In the genomic region with DNA sequence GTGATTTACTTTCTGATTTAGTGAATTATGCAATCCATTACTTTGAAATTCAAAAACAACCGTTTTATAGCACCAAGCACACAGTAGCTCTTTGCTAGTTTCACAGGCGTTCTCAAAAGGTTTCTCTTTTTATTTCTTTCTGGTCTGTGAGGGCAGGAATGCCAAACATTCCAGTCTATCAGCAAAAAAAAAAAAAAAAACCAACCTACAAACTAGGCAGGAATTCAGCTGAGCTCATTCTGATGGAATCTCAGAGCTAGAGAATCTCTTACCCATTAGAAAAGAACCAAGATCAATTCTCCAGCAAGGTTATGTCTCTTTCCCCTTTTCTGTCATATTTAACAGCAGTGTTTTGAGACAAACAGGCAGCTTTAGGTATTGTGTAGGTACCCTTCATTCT, we compare ENCODE assay signal across 17 mouse cellular contexts.
DNase-seq lines count a peak whose midpoint lies in the region; ATAC-seq and TF ChIP-seq lines count a peak whose summit lies in the region.
"Had no signal": no experiment of that assay in that cellular context is flagged by ENCODE, and none has a peak within 500 bp of the region (broad histone marks: within the 10 kb centered on the region; RNA-seq: fewer than 3 reads in every experiment).

No protein-coding gene starts in this region.

- ATAC-seq in heart, embryonic 11.5 days (replicated peaks; ENCODE audit: insufficient number of reproducible peaks, low FRiP score, low TSS enrichment) = no peak
- ATAC-seq in lung, postnatal 0 days = peak; percentile 30; the same call in 1 of the 2 replicates
- no peak for ATAC-seq in hindbrain, embryonic 11.5 days (ENCODE audit: low FRiP score)
- ATAC-seq: intestine, embryonic 15.5 days had no signal

- H3K4me2 ChIP-seq in heart, embryonic 11.5 days = peak overlapping the region; percentile 55
- H3K4me2 ChIP-seq in lung, postnatal 0 days (replicated peaks; ENCODE audit: low read depth, low read length) = no peak overlapping the region
- no peak overlapping the region for H3K4me2 ChIP-seq in hindbrain, embryonic 11.5 days (replicated peaks; ENCODE audit: low read depth, low read length)
- H3K4me2 ChIP-seq: embryonic facial prominence, embryonic 13.5 days; hindbrain, embryonic 13.5 days; intestine, embryonic 15.5 days; neural tube, embryonic 12.5 days had no signal

- WGBS in heart, embryonic 11.5 days (ENCODE audit: insufficient replicate concordance) = 12% methylated on average over 2 of the region's 2 CpGs
- WGBS in heart, adult 2 months = 15% methylated on average over 2 of the region's 2 CpGs
- 12% methylated on average over 2 of the region's 2 CpGs for WGBS in lung, postnatal 0 days
- 29% methylated on average over 2 of the region's 2 CpGs for WGBS in hindbrain, embryonic 11.5 days

- intact Hi-C loops in heart, adult 2 months (cut with DNase I) = loop anchor here (10.0 kb wide), 1 partner anchor 324 kb away; the partner anchor contains the start of gene Erbb4

- H3K9me3 ChIP-seq in heart, embryonic 11.5 days (replicated peaks; ENCODE audit: control insufficient read depth, low read length) = no peaks in the 10 kb centered on the region
- H3K9me3 ChIP-seq in lung, postnatal 0 days (ENCODE audit: low read length) = no peaks in the 10 kb centered on the region
- no peaks in the 10 kb centered on the region for H3K9me3 ChIP-seq in hindbrain, embryonic 11.5 days (ENCODE audit: control insufficient read depth, low read length)
- H3K9me3 ChIP-seq: embryonic facial prominence, embryonic 13.5 days; G1E; hindbrain, embryonic 13.5 days; intestine, embryonic 15.5 days; megakaryocyte, embryonic 14.5 days; neural tube, embryonic 12.5 days had no signal

- H3K4me3 ChIP-seq in heart, embryonic 11.5 days (ENCODE audit: low read depth, low read length) = no peak overlapping the region
- H3K4me3 ChIP-seq in heart, adult 2 months = no peak overlapping the region; the same call in 1 of the 2 replicates
- H3K4me3 ChIP-seq in lung, postnatal 0 days (ENCODE audit: low read depth, low read length) = no peak overlapping the region
- no peak overlapping the region for H3K4me3 ChIP-seq in hindbrain, embryonic 11.5 days (ENCODE audit: low read depth, low read length)
- H3K4me3 ChIP-seq: embryonic facial prominence, embryonic 13.5 days; hindbrain, embryonic 13.5 days; intestine, embryonic 15.5 days; megakaryocyte, embryonic 14.5 days; neural tube, embryonic 12.5 days had no signal

- H3K36me3 ChIP-seq in heart, embryonic 11.5 days (ENCODE audit: control insufficient read depth, insufficient read depth, low read length) = no peaks in the 10 kb centered on the region
- H3K36me3 ChIP-seq in heart, adult 2 months (ENCODE audit: control insufficient read depth, insufficient read depth, low read length) = no peaks in the 10 kb centered on the region
- H3K36me3 ChIP-seq in lung, postnatal 0 days (ENCODE audit: insufficient read depth, low read length) = no peaks in the 10 kb centered on the region
- no peaks in the 10 kb centered on the region for H3K36me3 ChIP-seq in hindbrain, embryonic 11.5 days (ENCODE audit: control insufficient read depth, insufficient read depth, low read length)
- H3K36me3 ChIP-seq: embryonic facial prominence, embryonic 13.5 days; G1E; hindbrain, embryonic 13.5 days; intestine, embryonic 15.5 days; neural tube, embryonic 12.5 days had no signal

- peaks cover 8% of the 10 kb centered on the region; the same call in 1 of the 2 replicates for H3K4me1 ChIP-seq in heart, embryonic 11.5 days (ENCODE audit: control insufficient read depth, insufficient read depth, low read length)
- H3K4me1 ChIP-seq in heart, adult 2 months (ENCODE audit: control insufficient read depth, insufficient read depth, low read length) = no peaks in the 10 kb centered on the region
- H3K4me1 ChIP-seq in lung, postnatal 0 days (ENCODE audit: insufficient read depth, low read depth, low read length) = no peaks in the 10 kb centered on the region
- no peaks in the 10 kb centered on the region for H3K4me1 ChIP-seq in hindbrain, embryonic 11.5 days (replicated peaks; ENCODE audit: control insufficient read depth, insufficient read depth, low read length)
- H3K4me1 ChIP-seq: embryonic facial prominence, embryonic 13.5 days; hindbrain, embryonic 13.5 days; intestine, embryonic 15.5 days; megakaryocyte, embryonic 14.5 days had no signal

- H3K79me2 ChIP-seq in heart, adult 2 months (replicated peaks; ENCODE audit: control insufficient read depth, insufficient read depth, low read length) = no peaks in the 10 kb centered on the region

- H3K27ac ChIP-seq in heart, embryonic 11.5 days (ENCODE audit: low read depth, low read length) = peak overlapping the region; percentile 74
- no peak overlapping the region for H3K27ac ChIP-seq in heart, adult 2 months
- no peak overlapping the region for H3K27ac ChIP-seq in lung, postnatal 0 days (ENCODE audit: low read length)
- H3K27ac ChIP-seq in hindbrain, embryonic 11.5 days (ENCODE audit: low read depth, low read length) = no peak overlapping the region
- H3K27ac ChIP-seq: embryonic facial prominence, embryonic 13.5 days; hindbrain, embryonic 13.5 days; intestine, embryonic 15.5 days; neural tube, embryonic 12.5 days had no signal

- no peak for DNase-seq in heart, adult 2 months
- DNase-seq in kidney, adult 9 months = peak; percentile 4
- no peak for DNase-seq in kidney, postnatal 10 days
- peak; percentile 20 for DNase-seq in lung, postnatal 0 days (ENCODE audit: low spot score)
- no peak for DNase-seq in lung, postnatal 25 days (ENCODE audit: low spot score)
- DNase-seq in yolk sac, embryonic 10.5 days (ENCODE audit: low spot score) = peak; percentile 1
- DNase-seq in hindbrain, embryonic 11.5 days (ENCODE audit: low spot score) = no peak
- DNase-seq: adrenal gland, postnatal 25 days; cerebellum, adult 9-11 months; gastrocnemius, postnatal 14 days had no signal

- no peaks in the 10 kb centered on the region for H3K27me3 ChIP-seq in heart, embryonic 11.5 days (ENCODE audit: control insufficient read depth, insufficient read depth, low read length)
- no peaks in the 10 kb centered on the region for H3K27me3 ChIP-seq in heart, adult 2 months (ENCODE audit: control insufficient read depth, insufficient read depth, low read length)
- no peaks in the 10 kb centered on the region for H3K27me3 ChIP-seq in lung, postnatal 0 days (replicated peaks; ENCODE audit: insufficient read depth, low read length)
- no peaks in the 10 kb centered on the region for H3K27me3 ChIP-seq in hindbrain, embryonic 11.5 days (ENCODE audit: control insufficient read depth, insufficient read depth, low read length)
- H3K27me3 ChIP-seq: embryonic facial prominence, embryonic 13.5 days; hindbrain, embryonic 13.5 days; intestine, embryonic 15.5 days; megakaryocyte, embryonic 14.5 days; neural tube, embryonic 12.5 days had no signal

- no peak for TF ChIP-seq EP300 in heart, adult 2 months (IDR thresholded peaks at IDR 0.05; ENCODE audit: insufficient read depth, low read depth, low read length)
- TF ChIP-seq EP300 in lung, postnatal 0 days (IDR thresholded peaks at IDR 0.05) = no peak

- H3K9ac ChIP-seq in heart, embryonic 11.5 days (ENCODE audit: low read depth, low read length) = no peak overlapping the region
- no peak overlapping the region for H3K9ac ChIP-seq in heart, adult 2 months (ENCODE audit: low read depth, low read length)
- no peak overlapping the region for H3K9ac ChIP-seq in lung, postnatal 0 days (replicated peaks; ENCODE audit: low read depth)
- H3K9ac ChIP-seq in hindbrain, embryonic 11.5 days (ENCODE audit: low read depth, low read length) = no peak overlapping the region
- H3K9ac ChIP-seq: embryonic facial prominence, embryonic 13.5 days; hindbrain, embryonic 13.5 days; intestine, embryonic 15.5 days; neural tube, embryonic 12.5 days had no signal

- no peak for TF ChIP-seq CTCF in heart, adult 2 months (IDR thresholded peaks at IDR 0.05)
- no peak for TF ChIP-seq CTCF in lung, postnatal 0 days (IDR thresholded peaks at IDR 0.05)

- no peak for TF ChIP-seq POLR2A in heart, adult 2 months (IDR thresholded peaks at IDR 0.05; ENCODE audit: insufficient read depth, low read depth, low read length)

Comparison
In these comparisons a context has a peak if more than half of its experiments do, and no peak if none do; other contexts are left out.
1. DNase-seq: peak in kidney, adult 9 months (single experiment), lung, postnatal 0 days (single experiment) and yolk sac, embryonic 10.5 days (single experiment); none in heart, adult 2 months (0 of 2), kidney, postnatal 10 days (single experiment), lung, postnatal 25 days (single experiment) and hindbrain, embryonic 11.5 days (single experiment).